Mouse (Mus musculus): Measurements from ENCODE around the gene Nlgn3.

Gene Nlgn3

GRCm38 (mm10) chrX:101299055-101299454 lies at the start of gene Nlgn3:
Gene Nlgn3 (plus strand): TSS chrX:101299168.
- peak; percentile 62 for DNase-seq

GRCm38 (mm10) chrX:101253952-101254729 lies 44.8 kb upstream of the Nlgn3 start, which contains the start of gene Foxo4:
Gene Foxo4 (plus strand): TSS chrX:101254528.
- peak; percentile 93 for DNase-seq

- DNase-seq = peak; percentile 12
These were observed 44.2 kb upstream of the Nlgn3 start for GRCm38 (mm10) chrX:101254740-101255139.

- peak; percentile 26 for DNase-seq
These were observed 42.4 kb upstream of the Nlgn3 start for GRCm38 (mm10) chrX:101256603-101257002.

- peak; percentile 73 for DNase-seq
These were observed 38.3 kb upstream of the Nlgn3 start for GRCm38 (mm10) chrX:101260441-101261325.

- DNase-seq = no peak
These were observed 35.1 kb upstream of the Nlgn3 start, which contains the start of gene Gm614 for GRCm38 (mm10) chrX:101263892-101264291. Gene Gm614 (minus strand): TSS chrX:101263992.

- DNase-seq = no peak
These were observed 32.3 kb upstream of the Nlgn3 start for GRCm38 (mm10) chrX:101266631-101267030.

GRCm38 (mm10) chrX:101268025-101268754 lies 30.8 kb upstream of the Nlgn3 start, which contains the start of gene Il2rg:
Gene Il2rg (minus strand): TSS chrX:101268255.
- no peak for DNase-seq

- no peak for DNase-seq
These were observed 30.2 kb upstream of the Nlgn3 start, which contains the start of gene Gm20489 for GRCm38 (mm10) chrX:101268755-101269124. Gene Gm20489 (minus strand): TSS chrX:101269023.

- DNase-seq = no peak
These were observed 25.6 kb upstream of the Nlgn3 start for GRCm38 (mm10) chrX:101273410-101273809.

- DNase-seq = peak; percentile 94
These were observed 24.9 kb upstream of the Nlgn3 start, which contains the start of gene Med12 for GRCm38 (mm10) chrX:101273875-101274738. Gene Med12 (plus strand): TSS chrX:101274030.

- DNase-seq = no peak
These were observed 16.2 kb upstream of the Nlgn3 start for GRCm38 (mm10) chrX:101282813-101283212.

GRCm38 (mm10) chrX:101285534-101285933 lies 13.4 kb upstream of the Nlgn3 start:
- DNase-seq = peak; percentile 61

GRCm38 (mm10) chrX:101285953-101286670 lies 12.9 kb upstream of the Nlgn3 start:
- no peak for DNase-seq

- no peak for DNase-seq
These were observed 11.4 kb upstream of the Nlgn3 start for GRCm38 (mm10) chrX:101287543-101287942.

GRCm38 (mm10) chrX:101288432-101288831 lies 10.5 kb upstream of the Nlgn3 start:
- no peak for DNase-seq

- no peak for DNase-seq
These were observed 9.9 kb upstream of the Nlgn3 start for GRCm38 (mm10) chrX:101289037-101289436.

GRCm38 (mm10) chrX:101290111-101290510 lies 8.9 kb upstream of the Nlgn3 start:
- DNase-seq = no peak

- peak; percentile 66 for DNase-seq
These were observed 782 bp downstream of the Nlgn3 start for GRCm38 (mm10) chrX:101299473-101300426.
